Mouse (Mus musculus): ENCODE measurements around the gene Upf1. TPM values are rescaled to one million over a fixed set of nuclear protein-coding genes. Genes with fewer than 3 reads are reported as not detected.
A peak's percentile ranks its signal among the peaks of the same experiment; 100 is the strongest.

Upf1 gene
- total RNA-seq, 2 experiments from 2014 or later: 18.4 to 32.5 TPM

DNA sequence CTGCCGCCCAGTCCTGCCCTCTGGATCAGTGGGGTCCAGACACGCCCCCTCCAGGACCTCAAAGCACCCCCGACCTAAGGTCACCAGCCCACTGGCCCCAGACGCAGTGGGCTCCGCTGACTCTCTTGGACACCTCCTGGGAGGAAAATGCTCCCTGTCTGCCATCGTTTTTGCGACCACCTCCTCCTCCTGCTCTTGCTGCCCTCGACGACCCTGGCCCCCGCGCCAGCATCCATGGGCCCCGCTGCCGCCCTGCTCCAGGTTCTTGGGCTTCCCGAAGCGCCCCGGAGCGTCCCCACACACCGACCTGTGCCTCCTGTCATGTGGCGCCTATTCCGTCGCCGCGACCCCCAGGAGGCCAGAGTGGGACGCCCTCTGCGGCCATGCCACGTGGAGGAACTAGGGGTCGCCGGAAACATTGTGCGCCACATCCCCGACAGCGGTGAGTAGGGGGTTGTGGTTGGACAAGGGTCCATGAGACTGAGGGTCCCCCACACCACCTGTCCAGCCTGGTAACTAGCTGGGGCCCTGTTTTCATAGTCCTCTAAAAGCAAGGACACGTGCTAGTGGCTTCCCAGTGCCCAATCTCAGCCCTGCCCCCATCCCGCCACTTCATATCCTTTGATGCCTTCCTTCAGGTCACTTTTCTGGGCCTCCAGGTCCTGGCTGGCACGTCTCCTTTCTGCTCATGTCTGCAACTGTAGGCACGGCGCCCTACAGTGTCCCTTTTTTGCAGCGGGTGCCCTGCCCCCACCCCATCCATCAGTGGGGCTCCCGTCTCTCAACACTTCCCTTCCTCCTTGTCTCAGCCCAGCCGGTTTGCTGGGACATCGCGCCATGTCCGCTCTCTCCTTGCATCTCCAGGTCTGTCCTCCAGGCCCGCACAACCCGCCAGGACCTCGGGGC lies 23.0 kb downstream of the Upf1 start:
- ATAC-seq (replicated peaks; ENCODE audit: low FRiP score, poor library complexity, severe bottlenecking): no peak

DNA sequence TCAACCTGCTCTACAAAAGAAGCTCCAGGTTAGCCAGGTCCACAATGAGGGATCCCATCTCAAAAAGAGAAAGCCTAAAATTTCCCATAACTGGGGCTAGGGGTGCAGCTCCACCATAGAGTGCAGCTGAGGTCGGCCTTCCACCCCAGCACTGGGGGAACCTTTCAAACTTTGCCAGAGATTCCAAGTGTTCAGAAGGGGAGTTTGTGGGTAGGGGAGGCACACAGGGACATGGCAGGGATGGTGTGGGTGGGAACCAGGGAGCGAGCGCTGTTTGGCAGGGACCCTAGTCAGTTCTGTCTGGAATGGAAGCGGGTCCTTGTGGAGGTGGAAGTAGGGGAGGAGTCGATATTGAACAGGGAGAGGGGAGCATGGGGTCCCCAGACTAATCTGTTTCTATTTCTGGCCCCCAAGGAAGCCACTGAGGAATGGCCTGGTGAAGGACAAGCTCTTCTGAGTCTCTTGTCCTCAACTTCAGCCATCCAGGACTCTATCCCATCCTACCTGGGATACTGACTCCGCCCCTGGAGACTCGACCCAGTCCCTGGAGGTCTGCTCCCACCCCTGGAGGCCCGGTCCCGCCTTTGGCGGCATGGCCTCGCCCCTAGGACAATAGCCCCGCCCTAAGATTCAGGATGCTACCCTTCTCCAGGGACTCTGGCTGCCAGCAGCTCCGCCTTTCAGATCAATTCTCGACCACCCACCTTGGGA lies 23.8 kb downstream of the Upf1 start, which contains the start of gene Gdf1:
Gdf1 (plus strand) TSS at position 694 of the 711 bp plus-strand sequence.
- no peak for ATAC-seq (replicated peaks; ENCODE audit: low FRiP score, poor library complexity, severe bottlenecking)

DNA sequence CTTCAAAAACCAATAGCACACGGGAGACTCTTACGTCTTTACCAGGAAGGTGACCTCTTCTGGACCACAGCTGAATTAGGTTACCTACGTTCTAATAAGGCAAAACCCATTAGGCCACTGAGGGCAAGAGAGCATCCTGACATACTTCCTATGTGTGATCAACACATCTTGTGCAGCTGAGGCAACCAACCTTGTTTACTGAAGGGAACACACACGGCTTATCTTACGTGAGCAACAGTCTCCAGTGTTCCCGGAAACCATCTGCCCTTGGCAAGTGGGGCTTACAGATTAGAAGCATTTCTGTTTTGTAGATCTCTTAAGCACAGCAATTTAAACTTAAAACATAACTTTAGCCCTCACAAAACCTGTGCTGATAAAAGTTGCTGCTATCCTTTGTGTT lies 25.6 kb downstream of the Upf1 start:
- peak; percentile 77 for ATAC-seq (replicated peaks; ENCODE audit: low FRiP score, poor library complexity, severe bottlenecking)

DNA sequence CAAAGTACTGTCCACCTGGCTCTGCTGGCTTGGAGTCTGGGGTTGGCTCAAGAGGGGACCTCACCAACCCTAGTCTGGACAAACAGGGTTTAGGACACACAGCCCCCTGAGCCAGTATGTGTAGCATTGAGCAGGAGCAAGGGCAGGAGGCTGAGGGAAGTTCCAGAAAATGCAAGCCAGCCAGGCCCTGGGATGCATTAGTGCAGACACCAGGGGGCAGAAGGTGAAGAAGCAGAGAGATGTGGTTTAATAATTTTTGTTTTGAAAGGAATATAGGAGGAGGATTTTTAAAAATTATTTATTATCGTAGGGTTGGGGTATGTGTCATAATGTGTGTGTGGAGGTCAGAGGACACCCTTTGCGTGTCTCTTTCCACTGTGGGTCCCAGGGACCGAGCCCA lies 29.4 kb downstream of the Upf1 start:
- ATAC-seq (replicated peaks; ENCODE audit: low FRiP score, poor library complexity, severe bottlenecking): no peak

DNA sequence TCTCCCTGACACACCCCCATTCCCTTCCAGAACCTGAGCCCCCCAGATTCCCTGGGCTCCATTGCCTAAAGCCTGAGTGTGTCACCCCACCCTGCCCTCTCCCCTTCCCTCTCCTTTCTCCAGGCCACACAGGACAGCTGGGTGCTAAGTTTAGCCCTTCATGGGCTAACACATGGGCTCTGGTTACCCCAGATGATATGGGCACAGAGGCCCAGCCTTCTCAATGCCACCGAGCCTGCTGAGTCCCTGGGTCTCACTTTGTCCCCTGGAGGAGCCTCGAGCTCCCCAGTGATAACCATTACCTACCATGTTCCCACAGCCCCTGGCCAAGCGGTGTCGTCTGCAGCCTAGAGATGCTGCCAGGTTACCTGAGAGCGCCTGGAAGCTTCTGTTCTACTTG lies 35.2 kb downstream of the Upf1 start:
- no peak for ATAC-seq (replicated peaks; ENCODE audit: low FRiP score, poor library complexity, severe bottlenecking)

DNA sequence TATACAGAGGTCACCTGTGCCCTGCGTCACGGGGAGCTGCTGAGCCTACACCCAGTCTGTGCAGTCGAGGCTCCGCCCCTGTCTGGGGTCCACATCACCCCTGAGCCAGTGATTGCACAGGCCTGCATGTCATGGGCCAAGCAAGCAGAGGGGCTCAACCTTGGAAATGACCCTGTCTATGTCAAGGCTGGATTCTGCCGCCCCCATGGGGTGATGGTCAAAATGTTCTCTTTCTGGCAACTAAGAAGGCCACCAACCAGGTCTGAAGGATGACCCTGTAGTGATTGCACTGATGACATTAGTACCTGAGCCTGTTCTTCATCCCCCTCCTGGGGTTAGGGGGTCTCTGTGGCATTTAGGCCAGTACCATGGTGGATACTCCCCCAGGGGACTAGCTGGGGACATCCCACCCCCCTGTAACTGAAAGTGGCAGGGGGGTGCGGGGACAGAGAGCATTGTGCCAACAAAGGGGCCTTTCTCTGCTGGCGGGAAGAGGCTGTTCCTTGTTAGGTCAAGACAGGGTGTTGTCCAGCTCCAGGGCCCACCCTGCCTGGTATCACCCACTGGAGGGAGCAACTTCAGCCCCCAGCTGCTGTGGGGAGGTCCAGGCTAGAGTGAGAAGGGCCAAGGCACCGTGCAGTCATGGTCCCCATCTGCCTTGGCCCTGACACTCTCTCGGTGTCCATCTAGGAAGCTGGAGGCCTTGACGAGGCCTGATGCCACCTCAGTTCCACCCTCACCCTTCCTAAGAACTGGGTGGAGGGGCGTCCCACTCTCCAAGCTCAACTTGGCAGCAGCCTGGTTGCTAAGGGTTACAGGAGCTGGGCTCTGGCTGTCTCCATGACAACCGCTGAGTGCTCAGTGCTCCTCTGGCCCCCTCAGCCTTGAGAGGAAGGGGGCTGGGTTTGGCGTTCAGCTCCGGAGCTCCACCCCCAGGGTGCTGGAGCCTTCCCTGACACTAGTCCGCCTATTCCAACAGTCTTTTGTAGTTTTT lies 36.3 kb downstream of the Upf1 start:
- ATAC-seq (replicated peaks; ENCODE audit: low FRiP score, poor library complexity, severe bottlenecking): no peak

DNA sequence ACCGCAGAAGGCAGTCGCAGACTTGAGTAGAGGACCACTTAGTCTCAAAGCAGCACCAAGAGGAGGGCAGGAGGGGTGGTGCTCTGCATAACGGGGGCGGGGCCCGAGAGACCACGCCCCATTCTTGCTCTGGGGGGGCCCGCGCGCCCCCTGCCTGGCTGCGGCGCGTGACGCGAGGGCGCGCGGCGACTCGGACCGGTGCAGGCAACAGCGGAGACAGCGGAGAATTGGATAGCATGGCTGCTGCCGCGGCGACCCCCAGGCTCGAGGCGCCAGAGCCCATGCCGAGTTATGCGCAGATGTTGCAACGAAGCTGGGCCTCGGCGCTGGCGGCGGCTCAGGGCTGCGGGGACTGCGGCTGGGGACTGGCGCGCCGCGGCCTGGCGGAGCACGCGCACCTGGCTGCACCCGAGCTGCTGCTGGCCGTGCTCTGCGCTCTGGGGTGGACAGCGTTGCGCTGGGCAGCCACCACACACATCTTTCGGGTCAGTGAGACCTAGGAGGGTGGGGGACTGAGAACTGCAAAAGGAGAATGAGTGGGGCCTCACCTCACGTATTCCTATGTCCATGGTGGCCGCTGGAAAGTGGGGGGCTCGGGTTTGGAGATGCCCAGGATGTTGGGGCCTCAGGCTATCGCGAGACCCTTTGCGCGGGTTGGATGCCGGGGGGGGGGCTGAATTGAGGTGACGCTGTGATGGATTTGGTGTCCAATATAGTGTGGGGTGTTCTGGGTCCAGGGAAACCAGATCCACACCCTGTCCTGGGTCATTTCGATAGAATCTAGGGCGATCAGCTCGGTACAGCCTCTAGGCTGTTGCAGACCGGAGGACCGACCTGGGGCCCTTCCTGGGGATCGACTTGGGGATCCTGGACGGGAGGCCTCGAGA lies 37.2 kb downstream of the Upf1 start, which contains the start of gene Cers1:
Cers1 (plus strand) TSS at position 152 of the 887 bp plus-strand sequence.
- ATAC-seq (replicated peaks; ENCODE audit: low FRiP score, poor library complexity, severe bottlenecking): no peak

DNA sequence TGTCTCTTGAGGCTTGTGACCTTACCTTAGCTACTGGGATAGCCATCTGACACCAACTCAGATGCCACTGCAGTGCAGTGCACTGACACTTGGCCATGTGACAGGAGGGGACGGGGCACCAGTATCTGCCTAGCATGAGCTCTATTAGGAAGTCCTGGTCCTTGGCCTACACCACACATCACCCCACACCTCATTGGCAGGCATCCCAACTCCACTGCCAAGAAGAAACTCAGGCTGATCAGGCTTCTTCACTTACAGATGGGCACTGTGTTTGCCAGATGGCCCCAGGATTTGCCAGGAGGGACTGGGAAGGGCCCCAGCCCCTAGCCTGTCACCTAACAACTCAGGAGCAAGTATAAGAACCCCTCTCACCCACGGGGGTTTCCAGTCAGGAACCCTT lies 39.7 kb downstream of the Upf1 start:
- ATAC-seq (replicated peaks; ENCODE audit: low FRiP score, poor library complexity, severe bottlenecking): no peak

DNA sequence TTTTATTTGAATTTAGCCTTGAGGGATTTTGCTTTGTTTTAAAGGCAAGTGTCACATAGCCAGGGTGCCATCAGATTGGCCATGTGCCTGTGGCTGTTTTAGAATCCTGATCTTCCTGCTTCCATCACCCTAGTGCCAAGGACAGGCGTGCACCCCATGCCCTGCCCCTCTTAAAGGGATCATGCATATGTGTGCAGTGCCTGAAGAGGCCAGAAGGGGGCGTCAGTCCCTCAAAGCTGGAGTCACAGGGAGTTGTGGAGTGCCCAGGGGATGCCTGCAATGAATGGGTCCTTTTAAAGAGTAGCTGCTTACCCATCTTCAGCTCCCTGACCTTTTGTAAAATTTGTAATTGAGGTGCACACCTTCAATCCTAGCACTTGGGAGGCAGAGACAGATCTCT lies 43.8 kb downstream of the Upf1 start:
- 0 out of 2 replicates have a peak, but pooled peaks have one; percentile 18 for ATAC-seq (replicated peaks; ENCODE audit: low FRiP score, poor library complexity, severe bottlenecking)

DNA sequence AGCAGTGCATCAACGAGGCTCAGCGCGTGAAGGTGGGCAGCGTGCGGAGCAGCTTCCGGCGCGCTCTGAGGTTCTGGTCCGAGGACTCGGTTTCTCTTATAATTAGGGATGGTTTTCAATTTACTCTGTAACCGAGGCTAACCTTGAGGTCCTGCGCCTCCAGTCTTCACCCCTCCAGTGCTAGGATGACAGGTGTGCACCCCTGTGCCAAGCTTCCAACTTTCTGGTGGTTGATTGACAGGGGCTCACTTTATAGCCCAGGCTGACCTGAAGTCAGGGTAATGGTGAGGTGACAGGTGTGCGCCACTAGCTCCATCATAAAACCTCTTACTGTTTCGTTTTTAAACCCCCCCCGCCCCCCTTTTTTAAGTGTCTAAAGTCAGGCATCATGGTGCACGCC lies 50.2 kb downstream of the Upf1 start:
- ATAC-seq (replicated peaks; ENCODE audit: low FRiP score, poor library complexity, severe bottlenecking): peak; percentile 8; the same call in 1 of the 2 replicates

DNA sequence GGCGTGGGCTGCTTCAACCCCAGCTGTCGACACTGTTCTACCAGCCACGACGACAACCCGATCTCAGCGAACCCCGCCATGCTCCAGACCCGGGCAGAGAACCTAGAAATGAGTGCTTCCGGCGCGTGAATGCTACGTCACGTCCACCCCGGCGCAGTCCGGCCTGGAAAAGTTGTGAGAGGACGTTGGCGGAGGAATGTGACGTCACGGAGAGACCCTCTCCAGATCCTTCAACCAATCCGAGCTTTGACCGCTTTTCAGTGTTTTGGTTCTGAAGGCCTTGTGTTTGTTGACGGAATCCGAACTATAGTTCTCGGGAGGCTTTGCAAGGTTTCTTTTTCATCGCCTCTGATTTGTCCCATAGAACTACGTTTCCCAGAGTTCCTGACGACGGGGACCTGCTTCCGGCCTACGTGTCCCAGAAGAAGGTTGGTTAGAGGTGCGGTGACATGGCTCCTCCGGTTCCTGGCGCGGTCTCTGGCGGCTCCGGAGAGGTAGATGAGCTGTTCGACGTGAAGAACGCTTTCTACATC lies 50.7 kb downstream of the Upf1 start, which contains the start of the genes Ddx49 and Cope:
Ddx49 (minus strand) TSS at position 132 of the 533 bp plus-strand sequence.
Cope (plus strand) TSS at position 161 of the 533 bp plus-strand sequence.
- ATAC-seq (replicated peaks; ENCODE audit: low FRiP score, poor library complexity, severe bottlenecking): peak; percentile 93

DNA sequence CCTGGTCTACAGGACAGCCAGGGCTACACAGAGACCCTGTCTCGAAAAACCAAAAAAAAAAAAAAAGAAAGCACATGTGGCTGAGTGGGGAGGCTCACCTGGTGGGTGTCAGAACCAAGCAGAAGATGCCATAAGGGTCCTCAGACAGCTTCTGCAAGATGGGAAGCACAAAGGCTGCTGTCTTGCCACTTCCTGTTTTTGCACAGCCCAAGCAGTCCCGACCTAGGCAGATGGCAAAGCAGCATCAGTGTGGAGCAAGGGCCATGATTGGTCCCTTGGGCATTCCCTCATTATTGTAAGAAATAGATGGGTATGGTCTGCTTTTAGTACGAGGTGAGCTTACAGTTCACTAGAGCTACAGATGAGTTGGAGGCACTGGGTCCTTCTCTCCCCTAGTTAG lies 52.2 kb downstream of the Upf1 start:
- ATAC-seq (replicated peaks; ENCODE audit: low FRiP score, poor library complexity, severe bottlenecking): no peak

- ATAC-seq (replicated peaks; ENCODE audit: low FRiP score, poor library complexity, severe bottlenecking): no peak
These were observed 59.1 kb downstream of the Upf1 start for GRCm38 (mm10) chr8:70293988-70294405.

DNA sequence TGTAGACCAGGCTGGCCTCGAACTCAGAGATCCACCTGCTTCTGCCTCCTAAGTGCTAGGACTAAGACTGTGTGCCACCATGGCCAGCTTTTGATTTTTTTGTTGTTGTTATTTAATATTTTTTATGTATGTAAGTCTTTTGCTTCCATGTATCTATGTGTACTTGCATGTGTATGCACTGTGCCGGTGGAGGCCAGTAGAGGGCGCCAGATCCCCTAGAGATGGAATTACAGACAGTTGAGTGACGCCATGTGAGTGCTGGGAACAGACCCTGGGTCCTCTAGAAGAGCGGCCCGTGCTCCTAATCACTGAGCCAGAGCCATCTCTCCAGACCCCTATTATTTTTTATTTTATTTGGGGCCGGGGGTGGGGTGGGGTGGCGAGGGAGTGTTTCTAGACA lies 66.3 kb downstream of the Upf1 start:
- ATAC-seq (replicated peaks; ENCODE audit: low FRiP score, poor library complexity, severe bottlenecking): no peak

DNA sequence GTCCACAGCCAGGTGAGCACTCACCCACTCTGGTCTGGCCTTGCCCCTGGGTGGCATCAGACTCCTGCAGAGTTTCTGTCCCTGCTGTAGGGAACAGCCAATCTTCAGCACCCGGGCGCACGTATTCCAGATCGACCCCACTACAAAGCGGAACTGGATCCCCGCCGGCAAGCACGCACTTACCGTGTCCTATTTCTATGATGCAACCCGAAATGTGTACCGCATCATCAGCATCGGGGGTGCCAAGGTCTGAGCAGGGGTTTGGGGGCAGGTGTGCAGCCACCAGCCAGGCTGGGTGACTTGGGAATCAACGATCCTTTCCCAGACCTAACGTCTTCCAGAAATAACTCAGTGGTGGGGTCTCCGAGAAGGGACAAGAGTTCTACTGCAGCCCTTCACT lies 67.8 kb downstream of the Upf1 start:
- ATAC-seq (replicated peaks; ENCODE audit: low FRiP score, poor library complexity, severe bottlenecking): no peak

- no peak for ATAC-seq (replicated peaks; ENCODE audit: low FRiP score, poor library complexity, severe bottlenecking)
These were observed 68.7 kb downstream of the Upf1 start for GRCm38 (mm10) chr8:70284421-70284820.

GRCm38 (mm10) chr8:70283136-70284077 lies 69.7 kb downstream of the Upf1 start:
- no peak for ATAC-seq (replicated peaks; ENCODE audit: low FRiP score, poor library complexity, severe bottlenecking)

Data from erythroid progenitor cell, adult 5-6 weeks (primary cell).